Mouse (Mus musculus) C2C12 (cell line): ENCODE measurements around the gene Ubfd1.

ENCODE experiments used
- CTCF ChIP-seq: IDR thresholded peaks from one replicate; pipeline ENCODE4 v1.5.1; 2011; ENCODE audit not compliant: control insufficient read depth, insufficient read depth, insufficient read length
- FOSL1 ChIP-seq: IDR thresholded peaks from one replicate; pipeline ENCODE4 v1.8.0; 2011; ENCODE audit warnings: mild to moderate bottlenecking, low read length; ENCODE audit not compliant: poor library complexity, insufficient read depth, severe bottlenecking
- MAX ChIP-seq: IDR thresholded peaks from one replicate; pipeline ENCODE4 v1.6.1; 2011; ENCODE audit warnings: mild to moderate bottlenecking, control low read depth
- USF1 ChIP-seq: IDR thresholded peaks from one replicate; pipeline ENCODE4 v1.6.1; 2011; ENCODE audit warnings: low read depth, mild to moderate bottlenecking, control low read depth, moderate library complexity

DNA sequence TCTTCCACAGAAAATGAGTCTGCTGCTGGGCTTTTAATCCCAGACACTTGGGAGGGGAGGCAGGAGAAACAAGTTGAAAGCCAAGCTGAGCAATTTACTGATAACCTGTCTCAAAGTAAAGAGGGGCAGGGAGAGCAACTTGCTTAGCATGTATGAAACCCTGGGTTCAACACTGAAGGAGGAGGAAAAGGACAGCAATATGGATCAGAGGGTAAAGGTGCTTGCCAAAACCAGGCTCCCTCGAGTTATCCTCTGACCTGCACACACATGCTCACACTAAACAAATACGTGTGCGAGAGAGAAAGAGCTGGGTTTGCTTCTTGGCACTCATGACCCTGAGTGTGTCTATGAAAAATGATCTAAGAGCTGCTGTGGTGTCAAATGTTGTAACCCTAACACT is 31.0 kb downstream of the Ubfd1 start:
- TF ChIP-seq CTCF (no peak), USF1 (no peak), MAX (no peak), FOSL1 (no peak)
